Mouse (Mus musculus): ENCODE results near the gene Fgfr2. TPM values are rescaled to one million over a fixed set of nuclear protein-coding genes. Genes with fewer than 3 reads are reported as not detected.
A peak's percentile ranks its signal among the peaks of the same experiment; 100 is the strongest.

Fgfr2 gene
- polyA plus RNA-seq, 2 experiments from 2014 or later: not detected

DNA sequence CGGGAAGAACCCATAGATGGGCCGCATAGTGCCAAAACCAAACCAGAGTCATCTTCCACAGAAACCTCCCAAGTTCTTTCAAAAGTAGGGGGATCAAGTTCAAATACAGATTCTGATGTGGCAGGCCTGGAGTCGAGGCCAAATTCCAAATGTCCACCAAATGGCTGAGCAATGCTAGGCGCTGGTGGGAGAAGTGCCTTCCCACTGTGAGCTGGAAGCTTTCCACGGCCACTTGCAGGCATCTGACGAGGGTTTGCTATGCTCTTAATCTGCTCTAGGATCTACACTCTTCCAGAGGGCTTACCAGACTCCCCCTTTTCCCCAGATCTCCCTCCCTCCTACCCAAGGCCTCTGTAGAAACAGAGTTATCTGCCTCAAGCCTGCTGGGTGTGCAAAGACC lies 376.1 kb downstream of the Fgfr2 start:
- ATAC-seq: no peak

DNA sequence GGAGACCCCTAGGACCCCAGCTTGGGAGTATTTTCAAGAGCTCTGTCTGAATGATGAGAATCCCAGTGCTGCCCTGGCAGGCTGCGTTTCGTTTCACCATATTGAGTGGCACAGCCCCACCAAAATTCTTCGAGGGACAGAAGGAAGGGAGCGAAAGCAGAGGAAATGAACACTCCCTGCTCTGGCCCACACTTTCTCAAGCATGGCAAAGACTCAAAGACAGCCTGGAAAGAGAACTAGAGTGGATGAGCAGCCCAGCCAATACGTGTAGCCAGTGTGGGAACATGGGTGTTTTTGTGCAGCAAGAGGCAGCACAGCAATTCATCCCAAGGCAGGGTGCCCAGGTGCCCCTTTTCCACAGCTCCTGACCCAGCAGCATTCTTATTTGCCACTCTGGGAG lies 380.2 kb downstream of the Fgfr2 start:
- ATAC-seq: no peak

DNA sequence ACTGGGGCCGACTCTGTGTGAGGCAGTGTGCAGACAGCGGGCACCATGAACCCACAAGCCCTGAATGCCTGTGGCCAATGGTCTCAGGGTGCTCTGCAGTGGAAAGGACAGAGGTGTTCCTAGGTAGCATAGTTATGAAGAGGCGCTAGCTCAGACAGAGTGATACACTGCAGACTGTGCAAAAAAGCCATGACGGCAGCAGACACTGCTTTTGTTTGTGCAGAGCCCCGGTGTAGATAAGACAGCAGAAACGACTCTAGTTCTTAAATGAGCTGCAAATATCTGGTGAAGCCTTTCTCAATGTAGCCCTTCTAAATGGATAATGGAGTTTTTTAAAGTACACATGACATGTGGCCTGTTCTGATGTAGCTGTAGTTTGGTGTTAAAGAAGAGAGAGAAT lies 383.3 kb downstream of the Fgfr2 start:
- no peak for ATAC-seq

DNA sequence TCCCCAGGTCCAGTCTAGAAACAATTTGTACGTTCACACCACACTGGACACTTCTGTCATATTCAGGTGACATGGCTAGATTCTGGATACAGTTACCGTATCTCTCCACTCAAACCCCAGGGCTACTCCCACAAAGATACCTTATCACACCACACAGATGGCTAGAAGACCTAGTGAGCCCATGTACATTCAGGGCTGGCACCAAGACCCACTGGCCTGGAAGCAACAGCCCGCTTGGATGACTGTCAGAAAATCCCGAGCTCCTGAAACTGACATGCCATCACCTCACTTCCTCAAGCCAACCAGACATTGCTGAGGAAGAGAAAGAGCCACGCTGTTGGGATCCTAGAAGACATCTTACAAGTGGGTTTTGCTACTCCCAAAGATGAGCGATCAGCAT lies 384.3 kb downstream of the Fgfr2 start:
- no peak for ATAC-seq

DNA sequence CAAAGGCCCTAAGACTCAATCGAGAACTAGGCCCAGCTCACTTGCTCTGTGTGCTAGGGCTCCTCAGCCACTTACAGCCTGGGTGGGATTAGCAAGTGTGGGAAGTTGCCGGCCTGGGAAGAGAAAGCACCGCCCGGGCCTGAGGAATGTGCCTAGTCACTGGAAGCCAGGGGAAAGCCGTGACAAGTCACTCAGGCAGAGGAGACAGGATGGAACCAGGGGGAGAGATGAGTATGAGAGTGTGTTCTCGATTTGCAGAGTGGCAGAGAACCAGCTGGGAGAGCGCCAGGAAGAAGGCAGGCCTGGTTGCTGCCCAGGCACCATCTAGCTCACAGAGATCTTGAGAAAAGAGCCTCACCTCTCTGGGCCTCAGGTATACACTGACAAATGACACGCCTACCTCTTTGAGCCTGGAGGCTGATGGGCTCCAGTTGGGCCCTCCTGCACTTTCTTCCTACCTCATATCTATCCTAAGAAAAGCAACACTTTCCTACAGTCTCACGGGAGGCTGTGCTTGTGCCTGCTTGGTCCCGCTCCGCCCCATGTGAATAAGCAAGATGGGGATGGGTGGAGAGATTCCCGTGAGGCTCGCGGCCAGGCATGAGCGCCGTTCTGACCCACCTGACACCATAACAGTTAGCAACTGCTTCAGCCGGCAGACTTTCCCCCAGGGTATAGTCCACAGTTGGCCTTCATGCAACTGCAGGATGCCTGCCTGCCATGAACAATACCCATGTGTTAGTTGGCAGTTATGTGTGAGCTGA lies 386.9 kb downstream of the Fgfr2 start:
- peak; percentile 11 for ATAC-seq

DNA sequence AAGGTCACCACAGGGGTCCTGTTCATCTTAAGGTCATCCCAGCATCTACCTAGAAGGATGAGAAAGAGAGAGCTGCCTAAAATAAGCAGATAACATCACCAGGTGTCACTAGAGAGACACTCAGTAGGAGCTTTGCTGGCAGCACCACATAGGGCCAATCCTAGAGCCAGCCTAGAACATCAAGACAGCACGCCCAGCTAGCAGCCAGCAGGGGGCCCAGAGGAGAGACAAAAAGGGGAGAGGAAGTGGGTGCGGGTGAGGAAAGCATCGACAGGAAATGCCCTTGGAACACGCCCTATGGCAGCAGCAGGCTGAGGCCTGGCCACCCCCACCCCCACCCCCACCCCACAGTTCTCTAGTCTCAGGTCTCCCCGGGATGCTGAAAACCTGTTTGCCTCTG lies 388.0 kb downstream of the Fgfr2 start:
- peak; percentile 98 for ATAC-seq

DNA sequence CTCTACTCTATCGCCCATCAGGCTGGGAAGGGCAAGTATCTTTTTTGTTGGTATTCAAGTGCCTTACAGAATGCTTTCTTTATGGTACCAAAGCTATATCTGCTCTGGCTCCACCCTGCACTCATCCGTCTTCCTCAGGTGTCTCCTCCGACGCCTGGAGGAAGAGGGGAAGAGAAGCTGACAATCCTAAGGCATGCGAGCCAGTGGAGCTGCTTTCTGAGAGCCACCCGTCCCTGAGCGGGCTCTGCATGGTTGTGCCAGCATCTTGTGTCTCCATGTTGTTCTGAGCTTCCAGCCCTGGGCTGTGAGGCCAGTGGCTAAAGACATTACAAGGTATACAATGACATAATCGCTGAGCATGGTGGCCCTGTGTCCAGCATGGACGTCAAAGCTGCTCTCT lies 388.9 kb downstream of the Fgfr2 start:
- ATAC-seq: no peak

DNA sequence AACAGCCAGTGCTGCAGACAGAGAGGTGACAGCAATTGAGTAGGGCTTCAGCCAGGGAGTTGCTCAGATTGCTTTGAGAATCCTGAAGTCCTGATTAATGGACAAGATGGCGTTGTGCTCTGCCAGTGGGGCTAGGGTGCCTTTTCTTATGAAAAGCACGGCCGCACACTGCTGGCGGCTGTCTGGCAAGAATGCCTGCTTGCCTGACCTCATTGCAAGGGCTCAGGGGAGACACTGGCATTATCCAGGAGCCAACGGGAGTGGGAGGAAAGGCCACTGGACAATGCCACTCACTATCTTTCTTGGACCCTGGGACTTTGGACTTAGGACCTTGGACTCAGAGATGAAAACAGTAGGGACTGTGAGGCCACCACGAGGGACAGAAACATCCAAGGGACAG lies 389.6 kb downstream of the Fgfr2 start:
- ATAC-seq: no peak

DNA sequence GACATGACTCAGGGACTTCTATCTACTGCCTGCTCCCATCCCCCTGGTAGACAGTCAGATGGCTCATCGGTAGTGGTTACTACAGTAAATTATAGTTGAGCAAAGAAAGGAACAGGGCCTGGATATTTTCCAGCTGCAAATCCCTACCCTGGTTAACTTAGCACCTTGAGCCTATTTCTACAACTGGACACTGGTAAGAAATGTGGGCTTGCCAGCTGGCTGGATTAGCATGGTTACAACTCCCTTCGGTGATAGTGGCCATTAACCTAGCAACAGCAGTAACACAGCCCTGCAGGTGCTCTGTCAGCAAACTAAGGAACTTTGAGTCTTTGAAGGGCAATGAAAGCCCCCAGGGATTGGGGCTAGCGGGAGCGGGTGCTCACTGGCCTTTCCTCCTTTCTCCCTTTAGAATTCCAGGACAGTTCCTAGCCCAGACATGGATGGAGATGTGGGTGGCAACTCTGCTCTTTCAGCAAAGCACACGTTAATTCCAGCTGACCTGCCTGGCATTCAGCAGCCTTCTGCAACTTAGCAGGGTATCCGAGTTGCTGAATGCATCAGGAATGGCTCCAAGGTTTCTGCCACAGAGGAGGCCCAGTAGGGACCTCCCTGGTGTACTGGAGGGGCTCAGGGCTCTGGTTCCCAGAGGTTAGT lies 390.9 kb downstream of the Fgfr2 start:
- no peak for ATAC-seq

DNA sequence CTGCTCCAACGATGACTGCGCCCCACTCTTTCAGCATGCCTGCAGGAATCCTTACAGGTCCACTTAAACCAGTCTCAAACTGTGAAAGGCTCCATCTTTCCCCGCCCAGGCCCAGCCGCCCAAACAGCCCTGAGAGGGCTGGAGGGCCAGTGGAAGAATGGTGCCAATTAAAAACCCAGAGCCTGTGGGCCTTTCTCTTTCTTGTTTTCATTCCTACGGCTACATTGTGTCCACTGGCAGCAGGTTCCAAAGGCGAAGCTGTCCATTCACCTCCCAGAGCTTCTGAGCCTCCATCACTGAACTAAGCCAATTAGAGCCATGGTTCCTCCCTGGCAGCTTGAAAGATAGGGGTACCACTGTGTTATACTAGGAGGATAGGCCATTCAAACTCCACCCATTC lies 391.6 kb downstream of the Fgfr2 start:
- no peak for ATAC-seq

DNA sequence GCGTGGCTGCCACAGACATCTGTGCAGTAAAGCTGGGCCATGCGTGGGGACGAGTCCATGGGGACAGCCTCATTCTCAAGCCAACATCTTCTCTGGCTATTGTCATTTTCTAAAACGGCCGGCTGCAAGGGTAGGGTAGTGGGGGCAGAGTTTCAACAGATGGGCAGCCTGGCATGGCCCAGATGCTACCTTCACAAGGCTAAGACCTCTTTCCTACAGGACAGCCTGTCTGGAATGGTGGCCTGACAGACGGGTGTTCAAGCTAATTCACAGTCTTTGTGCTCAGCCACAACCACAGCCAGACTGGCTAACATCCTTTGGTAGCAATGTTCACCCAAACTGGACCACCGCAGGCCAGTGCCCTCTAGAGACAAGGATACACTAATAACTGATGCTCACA lies 392.6 kb downstream of the Fgfr2 start:
- ATAC-seq: no peak

DNA sequence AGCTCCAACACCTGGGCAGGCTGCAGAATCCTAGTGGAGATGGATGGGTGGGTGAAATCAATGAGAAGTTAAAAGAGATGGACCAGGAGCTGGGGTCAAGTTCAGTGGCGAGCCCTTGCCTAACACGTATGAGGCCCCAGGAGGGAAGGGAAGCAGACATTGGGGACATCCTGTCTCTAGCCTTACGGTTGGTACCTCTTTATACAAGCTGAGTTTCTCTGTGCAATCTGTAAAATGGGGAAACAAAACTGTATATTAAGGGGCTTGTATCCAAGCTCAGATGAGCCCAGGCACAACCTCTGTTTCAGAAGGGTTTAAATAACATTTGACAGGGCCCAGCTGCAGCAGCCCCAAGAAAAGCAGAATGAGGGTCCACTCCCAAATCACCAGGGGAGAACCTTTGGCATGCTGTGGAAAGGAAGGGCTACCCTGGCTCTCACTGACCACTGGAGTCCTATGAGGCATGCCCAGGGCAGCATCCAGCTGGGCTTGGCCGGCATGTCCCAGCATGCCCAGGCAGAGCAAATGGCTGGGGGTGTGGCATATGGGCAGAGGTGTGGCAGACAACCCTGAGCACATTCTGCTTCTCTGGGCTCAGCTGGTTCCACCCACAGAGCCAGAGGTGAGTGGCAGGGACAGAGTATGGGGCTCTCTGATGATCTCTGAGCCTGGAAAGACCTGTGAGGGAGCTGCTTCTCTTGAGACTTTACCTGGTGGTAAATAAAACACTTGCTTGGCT lies 393.9 kb downstream of the Fgfr2 start:
- ATAC-seq: no peak

DNA sequence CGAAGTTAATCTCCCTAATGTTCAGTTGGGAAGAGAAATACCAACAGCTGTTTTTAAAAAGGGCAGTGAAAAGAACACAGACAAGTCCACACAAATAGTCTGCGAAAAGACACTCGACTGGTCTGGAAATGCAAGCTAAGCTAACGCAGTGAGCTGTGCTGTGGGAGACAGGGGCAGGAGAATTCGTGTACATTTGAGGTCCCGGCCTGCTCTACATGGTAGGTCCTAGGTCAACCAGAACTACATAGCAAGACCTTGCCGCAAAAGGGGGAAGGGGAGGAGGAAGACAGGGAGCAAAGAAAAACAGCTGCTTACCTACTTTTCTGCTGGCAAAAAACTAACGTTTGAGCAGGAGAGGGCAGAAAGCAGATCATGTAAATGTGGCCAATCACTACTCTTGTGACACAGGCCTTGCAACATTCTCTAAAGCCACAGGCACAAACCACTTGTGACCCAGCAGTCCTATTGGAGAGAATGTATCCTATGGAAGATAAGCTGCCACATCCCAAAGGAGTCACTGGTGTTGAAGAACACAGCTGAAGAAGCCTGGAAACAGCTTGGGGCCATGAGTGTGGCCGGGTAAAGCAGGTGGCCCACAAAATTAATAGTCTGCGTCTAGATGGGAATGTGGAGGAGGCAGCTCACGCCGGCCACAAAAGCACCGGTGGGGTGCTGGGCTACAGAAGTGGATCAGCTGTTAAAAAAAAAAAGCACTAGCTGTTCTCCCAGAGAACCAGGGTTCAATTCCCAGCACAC lies 396.9 kb downstream of the Fgfr2 start:
- no peak for ATAC-seq

DNA sequence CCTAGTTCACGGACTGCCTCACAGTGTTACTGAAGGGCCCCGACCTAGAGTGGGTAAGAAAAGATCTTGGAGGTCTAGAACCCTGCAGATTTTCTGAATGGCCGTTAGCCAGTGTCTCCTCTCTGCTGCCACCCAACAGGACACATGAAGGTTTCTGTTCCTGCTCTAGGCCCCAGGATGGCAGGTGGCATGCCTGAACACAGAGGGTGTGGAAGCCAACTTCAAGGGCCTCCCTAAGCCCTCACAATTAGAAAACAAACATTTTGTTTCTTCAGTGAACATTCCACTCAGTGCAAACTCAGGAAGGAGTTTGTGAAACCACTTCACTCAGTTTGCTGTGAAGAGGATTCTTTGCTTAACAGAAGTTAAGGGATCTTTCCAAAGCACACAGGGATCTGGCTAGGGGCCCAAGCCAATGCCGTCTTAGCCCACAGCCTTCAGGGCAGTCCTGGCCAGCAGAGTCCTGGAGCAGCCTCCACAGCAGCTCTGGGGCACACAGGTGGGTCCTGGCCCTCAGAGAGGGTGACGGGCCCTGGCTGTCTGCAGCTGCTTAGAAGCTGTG lies 398.6 kb downstream of the Fgfr2 start:
- no peak for ATAC-seq

DNA sequence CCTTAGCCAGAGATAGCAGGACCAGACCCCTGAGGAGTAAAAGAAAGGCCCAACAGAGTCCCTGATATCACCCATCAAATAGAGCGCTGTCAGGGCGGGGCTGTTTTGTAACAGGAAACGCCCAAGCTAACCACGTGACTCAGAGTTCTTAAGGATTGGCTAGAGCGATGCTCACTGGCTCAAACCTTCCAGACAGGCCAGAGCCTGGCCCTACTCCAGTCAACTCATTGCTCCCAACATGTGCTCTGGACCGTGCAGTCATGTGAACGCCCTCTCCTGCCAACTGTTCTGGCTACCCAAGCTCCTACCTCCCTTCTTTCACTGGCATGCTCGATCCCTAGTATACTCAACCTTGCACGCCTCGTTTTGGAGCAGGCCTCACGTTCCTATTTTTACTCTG lies 399.2 kb downstream of the Fgfr2 start:
- ATAC-seq: peak; percentile 72

DNA sequence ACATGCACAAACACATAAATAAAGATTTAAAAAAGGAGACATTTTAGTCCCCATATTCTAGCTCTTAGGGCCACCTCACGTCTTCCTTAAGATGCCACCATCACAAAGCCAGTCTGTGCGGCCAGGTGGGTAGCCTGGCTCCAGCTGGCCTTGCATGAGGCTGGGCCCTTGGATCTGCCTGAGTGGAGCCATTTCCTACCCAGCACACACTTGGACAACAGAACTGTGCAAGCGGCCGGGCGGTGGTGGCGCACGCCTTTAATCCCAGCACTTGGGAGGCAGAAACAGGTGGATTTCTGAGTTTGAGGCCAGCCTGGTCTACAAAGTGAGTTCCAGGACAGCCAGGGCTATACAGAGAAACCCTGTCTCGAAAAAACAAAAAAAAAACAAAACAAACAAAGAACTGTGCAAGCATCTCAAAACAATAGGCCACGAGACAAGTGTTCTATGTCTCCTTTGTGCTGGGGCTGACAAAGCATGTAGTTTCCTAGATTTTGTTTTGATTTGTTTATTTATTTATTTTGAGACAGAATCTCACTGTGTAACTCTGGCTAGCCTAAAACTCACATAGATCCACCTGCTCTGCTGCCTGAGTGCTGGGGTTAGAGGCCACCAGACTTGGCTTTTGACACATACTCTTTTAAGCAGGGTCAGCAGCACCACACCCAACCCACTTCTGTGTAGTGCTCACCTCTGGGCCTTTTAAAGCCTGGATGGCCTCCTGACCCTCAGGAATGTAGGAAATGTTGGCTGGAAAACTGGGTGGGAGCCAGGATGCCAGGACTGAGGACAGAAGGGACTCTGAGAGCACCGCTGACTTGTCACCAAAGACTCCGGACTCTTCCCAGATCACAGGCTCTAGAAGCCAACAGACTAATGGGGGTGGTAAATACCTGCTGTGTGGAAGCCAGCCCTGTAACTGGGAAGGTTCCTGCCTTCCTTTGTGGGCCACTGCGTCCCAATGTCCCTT lies 400.5 kb downstream of the Fgfr2 start:
- no peak for ATAC-seq

DNA sequence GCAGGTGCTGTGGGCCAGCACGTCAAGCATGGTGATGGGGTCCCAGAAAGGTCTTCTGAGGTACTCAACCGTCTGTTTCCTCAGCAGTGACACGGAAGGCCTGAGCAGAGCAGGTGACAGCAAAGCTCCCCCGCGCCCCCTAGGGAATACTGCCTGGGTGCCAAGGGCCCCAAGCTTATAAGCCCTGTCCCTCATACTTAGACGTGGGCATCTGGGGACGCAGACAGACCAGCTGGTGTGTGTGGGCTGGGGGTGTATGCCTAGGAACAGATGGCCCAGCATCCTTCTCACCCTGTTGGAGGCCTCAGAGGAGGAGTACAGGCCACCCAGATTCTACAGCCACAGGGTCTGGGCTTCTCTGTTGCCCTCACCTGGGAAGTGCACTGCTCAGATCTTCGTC lies 402.6 kb downstream of the Fgfr2 start:
- no peak for ATAC-seq

DNA sequence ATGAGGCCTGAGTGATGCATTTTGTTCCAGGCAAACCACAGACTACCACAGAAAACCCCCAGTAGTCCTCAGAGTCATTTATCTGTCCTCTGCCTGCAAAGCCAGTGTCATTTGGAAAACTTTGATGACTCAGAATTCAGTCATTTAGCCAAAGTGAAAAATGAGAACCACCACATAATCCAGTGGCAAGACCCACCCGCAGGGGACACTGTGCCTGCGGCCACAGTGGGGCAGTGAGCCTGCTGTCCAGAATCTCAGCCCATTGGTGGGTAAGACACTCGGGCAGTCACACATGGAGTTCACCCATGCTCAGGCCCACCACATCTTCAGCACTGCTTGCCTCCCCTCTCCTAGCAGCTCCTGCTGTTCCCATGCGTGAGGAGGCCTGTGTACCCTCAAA lies 403.6 kb downstream of the Fgfr2 start:
- no peak for ATAC-seq

DNA sequence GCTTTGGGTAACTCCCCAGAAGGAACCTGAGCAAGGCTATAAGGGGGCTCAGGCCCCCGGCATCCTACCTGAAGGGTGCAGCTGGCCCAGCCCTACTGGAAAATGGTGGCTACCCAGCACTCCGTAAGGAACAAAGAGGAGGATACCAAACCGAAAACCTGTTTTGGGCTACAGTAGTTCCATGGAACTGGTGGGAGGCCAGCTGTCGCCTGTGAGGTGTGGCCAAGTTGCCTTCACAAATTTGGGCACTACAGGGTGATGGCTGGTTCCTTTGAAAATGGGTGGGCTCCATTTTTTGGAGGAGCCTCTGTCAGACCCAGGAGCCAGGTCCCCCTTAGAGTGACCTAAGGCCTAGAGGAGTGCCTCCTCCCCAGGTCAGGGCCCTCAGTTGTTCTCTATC lies 407.9 kb downstream of the Fgfr2 start:
- ATAC-seq: no peak

DNA sequence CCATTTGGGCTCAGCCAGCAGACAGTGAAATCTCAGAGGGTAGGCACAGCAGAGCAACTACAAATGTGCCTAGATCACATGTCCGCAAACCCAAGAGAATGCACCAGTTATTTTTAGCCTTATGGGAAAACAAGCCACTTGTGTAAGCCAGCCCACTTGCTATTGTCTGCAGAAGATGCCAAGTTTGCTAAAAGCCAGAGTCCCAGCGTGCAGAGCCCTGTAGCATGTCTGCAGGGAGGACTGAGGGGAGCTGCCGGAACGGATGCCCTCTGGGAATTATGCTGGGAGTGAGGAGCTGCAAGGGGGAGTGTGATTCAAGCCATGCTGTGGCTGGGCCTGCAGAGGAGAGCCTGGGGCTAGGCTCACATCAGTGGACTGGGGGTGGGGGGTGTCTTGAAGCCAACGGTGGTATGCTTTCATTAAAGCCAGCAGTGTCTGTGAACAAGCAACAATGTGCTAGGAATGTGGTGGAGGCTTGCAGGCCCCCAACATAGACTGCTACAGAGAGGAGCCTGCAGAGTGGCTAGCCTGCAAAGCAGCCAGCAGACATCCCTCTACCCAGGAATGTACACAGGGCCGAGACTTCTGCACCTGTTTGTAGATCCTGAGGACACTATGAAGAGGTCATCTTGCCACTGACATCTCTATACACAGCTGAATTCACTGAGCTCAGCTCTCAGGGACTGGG lies 408.8 kb downstream of the Fgfr2 start:
- ATAC-seq: no peak

Measured in activated CD4-positive, CD25-positive, alpha-beta regulatory T cell, adult 4 months (primary cell).